Mouse (Mus musculus): ENCODE data around the gene Ptprg.

DNA sequence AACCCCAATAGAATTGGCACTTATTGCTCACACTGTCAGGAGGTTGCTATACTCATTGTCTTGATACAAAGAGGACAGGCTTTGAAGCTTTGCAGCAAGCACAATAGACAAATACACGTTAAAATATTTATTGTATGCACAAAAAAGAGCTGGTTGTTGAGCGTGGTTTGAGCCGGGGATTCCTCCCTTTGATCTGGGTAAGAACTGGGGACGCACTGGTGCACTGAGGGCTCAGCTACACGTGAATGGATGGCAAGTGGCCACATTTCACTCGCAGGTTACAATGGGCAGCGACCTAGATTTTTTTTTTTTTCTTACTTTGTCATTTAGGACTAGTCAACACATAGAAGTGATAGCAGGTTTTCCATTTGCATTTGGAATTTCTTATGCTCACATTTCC lies 165.9 kb downstream of the Ptprg start:
- TF ChIP-seq CTCF (IDR thresholded peaks at IDR 0.05 in 2 of 3, conservative IDR thresholded peaks at IDR 0.05 in 1 of 3; ENCODE audit: control insufficient read depth in 1 of 3, insufficient read depth in 1 of 3, low read depth in 2 of 3, low read length in 3 of 3, poor library complexity in 1 of 3, severe bottlenecking in 1 of 3) (no peak), GABPA (IDR thresholded peaks at IDR 0.05; ENCODE audit: low read depth, low read length) (no peak), ETS1 (IDR thresholded peaks at IDR 0.05; ENCODE audit: low read depth, low read length) (no peak), UBTF (IDR thresholded peaks at IDR 0.05; ENCODE audit: borderline replicate concordance, insufficient read depth, low read depth, low read length) (no peak), MAZ (IDR thresholded peaks at IDR 0.05; ENCODE audit: low read depth, low read length) (no peak), KAT2A (conservative IDR thresholded peaks at IDR 0.05; ENCODE audit: low read depth, low read length) (no peak), CHD2 (IDR thresholded peaks at IDR 0.05; ENCODE audit: low read length) (no peak), RAD21 (IDR thresholded peaks at IDR 0.05; ENCODE audit: low read depth, low read length) (no peak), BHLHE40 (IDR thresholded peaks at IDR 0.05; ENCODE audit: borderline replicate concordance, low read depth, low read length) (no peak), POLR2A (IDR thresholded peaks at IDR 0.05; ENCODE audit: control insufficient read depth in 1 of 2, insufficient read depth in 1 of 2, low read depth in 1 of 2, low read length in 2 of 2, poor library complexity in 1 of 2) (no peak), TAL1 (IDR thresholded peaks at IDR 0.05; ENCODE audit: low read length) (no peak), POLR2AphosphoS2 (IDR thresholded peaks at IDR 0.05; ENCODE audit: low read length) (no peak), MAX (IDR thresholded peaks at IDR 0.05; ENCODE audit: low read length) (no peak)
